Mouse (Mus musculus) midbrain, postnatal 0 days (tissue): ENCODE measurements around the gene Gm20388. TPM values are rescaled to one million over a fixed set of nuclear protein-coding genes. Genes with fewer than 3 reads are reported as not detected.

Experiments
- ATAC-seq: fragments of 200-750 bp; cut with Nextera tagmentation; 2 replicates; pipeline ENCODE4 v1.8.0; 2017; ENCODE audit warnings: moderate number of reproducible peaks, mild to moderate bottlenecking, moderate TSS enrichment, moderate library complexity; ENCODE audit not compliant: low FRiP score
- DNase-seq: peaks from one replicate; pipeline ENCODE4 v3.0.0-alpha.2; 2015; ENCODE audit warnings: low spot score
- H3K27ac ChIP-seq: fragments of 300-500 bp; sonication (generic); 2 replicates; pipeline ENCODE4 v1.5.1; 2014; ENCODE audit warnings: low read depth, mild to moderate bottlenecking, low read length, mixed read lengths
- H3K27me3 ChIP-seq: fragments of 300-500 bp; sonication (generic); 2 replicates; pipeline ENCODE4 v1.6.1; 2014; ENCODE audit warnings: low read length, control low read depth, mixed read lengths; ENCODE audit not compliant: insufficient read depth
- H3K36me3 ChIP-seq: fragments of 300-500 bp; sonication (generic); 2 replicates; pipeline ENCODE4 v1.6.1; 2014; ENCODE audit warnings: low read length, control low read depth, mixed read lengths; ENCODE audit not compliant: insufficient read depth
- H3K4me1 ChIP-seq: fragments of 300-500 bp; sonication (generic); 2 replicates; pipeline ENCODE4 v1.6.1; 2014; ENCODE audit warnings: mild to moderate bottlenecking, control low read depth, antibody characterized with exemption, low read length, mixed read lengths; ENCODE audit not compliant: insufficient read depth
- H3K4me2 ChIP-seq: fragments of 300-500 bp; sonication (generic); 2 replicates; pipeline ENCODE4 v1.6.1; 2014; ENCODE audit warnings: low read depth, mild to moderate bottlenecking, low read length, mixed read lengths; ENCODE audit not compliant: poor library complexity, severe bottlenecking
- H3K4me3 ChIP-seq: fragments of 300-500 bp; sonication (generic); 2 replicates; pipeline ENCODE4 v1.5.1; 2014; ENCODE audit warnings: low read depth, mild to moderate bottlenecking, low read length, moderate library complexity
- H3K9ac ChIP-seq: fragments of 300-500 bp; sonication (generic); replicated peaks from 2 replicates; pipeline ENCODE4 v1.6.1; 2014; ENCODE audit warnings: mild to moderate bottlenecking, low read length, moderate library complexity, mixed read lengths; ENCODE audit not compliant: poor library complexity, severe bottlenecking
- H3K9me3 ChIP-seq: fragments of 300-500 bp; sonication (generic); 2 replicates; pipeline ENCODE4 v1.6.1; 2016; ENCODE audit warnings: low read length, control low read depth
- CTCF ChIP-seq: IDR thresholded peaks from 2 replicates; pipeline ENCODE4 v1.5.1; 2016; ENCODE audit warnings: antibody characterized with exemption, mild to moderate bottlenecking
- WGBS: fragments of 180-500 bp; shearing (Covaris S2); extraction: QIAGEN DNeasy Blood & Tissue Kit; methylation state at CpG from one replicate; pipeline ENCODE4 v1.1.7; 2014; 5-methylcytosine and 5-hydroxymethylcytosine counted together
- polyA plus RNA-seq: library from polyadenylated mRNA; unstranded; fragments of >200 nt; fragmentation: Nextera tagmentation; extraction: Ambion mirVana; gene quantifications from 2 replicates; pipeline ENCODE4 v1.2.1, GENCODE M21; 2015
- total RNA-seq: library from RNA; depleted of rRNA; stranded (reverse); fragments of >200 nt; gene quantifications from 2 replicates; pipeline ENCODE4 v1.2.3, GENCODE M21; 2014

Gene Gm20388
- total and polyA plus RNA-seq, 2 experiments from 2014 or later, result 74.2 TPM; not detected in 1

- no peak for TF ChIP-seq CTCF
- H3K4me3 ChIP-seq, result no peak overlapping the region
- 37% methylated on average over 6 of the region's 6 CpGs for WGBS
- no peak overlapping the region for H3K9ac ChIP-seq
- no peak overlapping the region for H3K4me2 ChIP-seq
- no peaks in the 10 kb centered on the region for H3K36me3 ChIP-seq
- no peaks in the 10 kb centered on the region for H3K27me3 ChIP-seq
- no peak overlapping the region for H3K27ac ChIP-seq
- DNase-seq (no peak), ATAC-seq (no peak)
- H3K9me3 ChIP-seq, result no peaks in the 10 kb centered on the region
- H3K4me1 ChIP-seq, result no peaks in the 10 kb centered on the region
These were observed 1797.8 kb downstream of the Gm20388 start for GRCm38 (mm10) chr8:121708406-121708805.

- Histone ChIP-seq H3K27me3 (no peaks in the 10 kb centered on the region), H3K4me3 (no peak overlapping the region), H3K27ac (peak overlapping the region; percentile 68), H3K9me3 (no peaks in the 10 kb centered on the region), H3K36me3 (no peaks in the 10 kb centered on the region), H3K4me2 (peak overlapping the region; percentile 34), H3K9ac (no peak overlapping the region; the same call in 1 of the 2 replicates), H3K4me1 (peaks cover 7% of the 10 kb centered on the region; the same call in 1 of the 2 replicates)
- TF ChIP-seq CTCF, result no peak
- no peak for DNase-seq
- WGBS, result 34% methylated on average over 14 of the region's 14 CpGs
- peak; percentile 62; the same call in 1 of the 2 replicates for ATAC-seq
These were observed 1806.9 kb downstream of the Gm20388 start for GRCm38 (mm10) chr8:121717502-121717901.

- H3K27me3 ChIP-seq, result no peaks in the 10 kb centered on the region
- DNase-seq, result peak; percentile 97
- H3K9me3 ChIP-seq, result no peaks in the 10 kb centered on the region
- H3K27ac ChIP-seq, result peak overlapping the region; percentile 68
- H3K4me1 ChIP-seq, result peaks cover 7% of the 10 kb centered on the region; the same call in 1 of the 2 replicates
- WGBS, result 27% methylated on average over 12 of the region's 12 CpGs
- peak overlapping the region; percentile 34 for H3K4me2 ChIP-seq
- no peak overlapping the region; the same call in 1 of the 2 replicates for H3K9ac ChIP-seq
- no peak overlapping the region for H3K4me3 ChIP-seq
- peak; percentile 88 for ATAC-seq
- TF ChIP-seq CTCF, result peak; percentile 92
- no peaks in the 10 kb centered on the region for H3K36me3 ChIP-seq
These were observed 1807.4 kb downstream of the Gm20388 start for GRCm38 (mm10) chr8:121717982-121718425.

- Histone ChIP-seq H3K4me3 (no peak overlapping the region), H3K27ac (no peak overlapping the region), H3K4me2 (no peak overlapping the region), H3K4me1 (peaks cover 7% of the 10 kb centered on the region; the same call in 1 of the 2 replicates), H3K36me3 (no peaks in the 10 kb centered on the region), H3K9me3 (no peaks in the 10 kb centered on the region), H3K9ac (no peak overlapping the region), H3K27me3 (no peaks in the 10 kb centered on the region)
- no peak for DNase-seq
- no peak for ATAC-seq
- no peak for TF ChIP-seq CTCF
- 65% methylated on average over 6 of the region's 6 CpGs for WGBS
These were observed 1808.3 kb downstream of the Gm20388 start for GRCm38 (mm10) chr8:121718925-121719324.

- H3K27me3 ChIP-seq, result no peaks in the 10 kb centered on the region
- H3K36me3 ChIP-seq, result no peaks in the 10 kb centered on the region
- no peak for TF ChIP-seq CTCF
- DNase-seq, result no peak
- no peak for ATAC-seq
- H3K9me3 ChIP-seq, result no peaks in the 10 kb centered on the region
- no peak overlapping the region for H3K4me3 ChIP-seq
- H3K27ac ChIP-seq, result no peak overlapping the region
- H3K4me1 ChIP-seq, result peaks cover 3% of the 10 kb centered on the region; the same call in 1 of the 2 replicates
- no peak overlapping the region for H3K4me2 ChIP-seq
- no peak overlapping the region for H3K9ac ChIP-seq
- WGBS, result 54% methylated on average over 6 of the region's 6 CpGs
These were observed 1810.4 kb downstream of the Gm20388 start for GRCm38 (mm10) chr8:121721072-121721471.

- Histone ChIP-seq H3K9me3 (no peaks in the 10 kb centered on the region), H3K4me3 (no peak overlapping the region), H3K36me3 (no peaks in the 10 kb centered on the region), H3K9ac (no peak overlapping the region), H3K4me2 (no peak overlapping the region), H3K27me3 (no peaks in the 10 kb centered on the region), H3K27ac (no peak overlapping the region), H3K4me1 (no peaks in the 10 kb centered on the region)
- ATAC-seq, result no peak
- TF ChIP-seq CTCF, result no peak
- DNase-seq, result no peak
- WGBS, result 78% methylated on average over 12 of the region's 12 CpGs
These were observed 1813.2 kb downstream of the Gm20388 start for GRCm38 (mm10) chr8:121723846-121724245.
